Mouse (Mus musculus) ES-E14 (cell line): ENCODE data around the gene Phf24. TPM values are rescaled to one million over a fixed set of nuclear protein-coding genes. Genes with fewer than 3 reads are reported as not detected.

ENCODE experiments used
- DNase-seq: peaks from one replicate; pipeline ENCODE4 v3.0.0-alpha.2; 2013; ENCODE audit warnings: low read depth, low spot score
- H3K27ac ChIP-seq: 2 replicates; pipeline ENCODE4 v1.5.1; 2012; ENCODE audit warnings: low read depth, mild to moderate bottlenecking, low read length, moderate library complexity, mixed read lengths; ENCODE audit not compliant: poor library complexity, insufficient read depth, severe bottlenecking
- H3K36me3 ChIP-seq: 2 replicates; pipeline ENCODE4 v1.6.1; 2012; ENCODE audit warnings: mild to moderate bottlenecking, low read length, moderate library complexity, mixed read lengths; ENCODE audit not compliant: control insufficient read depth, poor library complexity, insufficient read depth, severe bottlenecking
- H3K4me1 ChIP-seq, 2 experiments: fragments of 150-350 bp in 1 of 2; sonication (generic) in 1 of 2; 2 replicates each; pipeline ENCODE4 v1.6.1; 2012; ENCODE audit warnings: low read length in 2 of 2, mild to moderate bottlenecking in 1 of 2, mixed read lengths in 1 of 2; ENCODE audit not compliant: control insufficient read depth in 2 of 2, insufficient read depth in 2 of 2, poor library complexity in 1 of 2
- H3K4me3 ChIP-seq, 2 experiments: fragments of 150-350 bp in 1 of 2; sonication (generic) in 1 of 2; 2 replicates each; pipeline ENCODE4 v1.5.1; 2012; ENCODE audit warnings: low read length in 2 of 2, low read depth in 1 of 2, mild to moderate bottlenecking in 1 of 2, mixed read lengths in 1 of 2; ENCODE audit not compliant: insufficient read depth in 1 of 2, poor library complexity in 1 of 2, severe bottlenecking in 1 of 2
- H3K9ac ChIP-seq: 2 replicates; pipeline ENCODE4 v1.6.1; 2012; ENCODE audit warnings: low read depth, mild to moderate bottlenecking, low read length, mixed read lengths; ENCODE audit not compliant: poor library complexity, insufficient read depth, severe bottlenecking
- H3K9me3 ChIP-seq: fragments of 150-350 bp; sonication (generic); 2 replicates; pipeline ENCODE4 v1.6.1; 2012; ENCODE audit warnings: low read depth, mild to moderate bottlenecking, low read length; ENCODE audit not compliant: control insufficient read depth, insufficient read depth
- CHD2 ChIP-seq: IDR thresholded peaks from 2 replicates; pipeline ENCODE4 v1.6.1; 2014; ENCODE audit warnings: mild to moderate bottlenecking, low read depth, low read length, inconsistent platforms
- HCFC1 ChIP-seq: IDR thresholded peaks from 2 replicates; pipeline ENCODE4 v1.6.1; 2012; ENCODE audit warnings: low read length, inconsistent platforms, borderline replicate concordance; ENCODE audit not compliant: insufficient read depth
- MAFK ChIP-seq: IDR thresholded peaks from 2 replicates; pipeline ENCODE4 v1.6.1; 2014; ENCODE audit warnings: mild to moderate bottlenecking, low read depth, low read length, inconsistent platforms; ENCODE audit not compliant: insufficient read depth
- ZC3H11A ChIP-seq: IDR thresholded peaks from 2 replicates; pipeline ENCODE4 v1.6.1; 2012; ENCODE audit warnings: low read depth, mild to moderate bottlenecking, inconsistent platforms, low read length, borderline replicate concordance
- ZNF384 ChIP-seq: IDR thresholded peaks from 2 replicates; pipeline ENCODE4 v1.6.1; 2012; ENCODE audit warnings: low read depth, low read length, inconsistent platforms
- in situ Hi-C, 2 experiments: fragments of 600-800 bp; cut with MboI; formaldehyde crosslinking; loops; one replicate each; pipeline ENCODE4 v1.15.1; 2025; ENCODE audit warnings: low sequenced_read_pairs in 2 of 2, inconsistent platforms in 1 of 2; ENCODE audit not compliant: unreplicated experiment in 2 of 2
- total RNA-seq: library from RNA; depleted of rRNA; stranded (reverse); fragments of 300-350 nt; gene quantifications from 2 replicates; pipeline ENCODE4 v1.2.3, GENCODE M21; 2012

Phf24 gene
- total RNA-seq, 1 experiment = 0.04 TPM

- in situ Hi-C loops = no loop called here
- H3K27ac ChIP-seq = no peak overlapping the region
- H3K9me3 ChIP-seq = no peaks in the 10 kb centered on the region
- H3K4me3 ChIP-seq = no peak overlapping the region
- DNase-seq = no peak
- H3K36me3 ChIP-seq = no peaks in the 10 kb centered on the region
- H3K4me1 ChIP-seq = no peaks in the 10 kb centered on the region
- H3K9ac ChIP-seq = no peak overlapping the region
- TF ChIP-seq ZNF384 (no peak), CHD2 (no peak)
Observed at GRCm38 (mm10) chr4:42943341-42943740, 26.9 kb downstream of the Phf24 start.

- Histone ChIP-seq H3K9ac (no peak overlapping the region), H3K36me3 (no peaks in the 10 kb centered on the region), H3K27ac (no peak overlapping the region), H3K9me3 (no peaks in the 10 kb centered on the region), H3K4me1 (0 out of 4 replicates have a peak, but pooled peaks cover 0 to 1% of the 10 kb centered on the region in 2 experiments), H3K4me3 (no peak overlapping the region)
- in situ Hi-C loops = no loop called here
- TF ChIP-seq ZC3H11A = no peak
- no peak for TF ChIP-seq MAFK
- no peak for TF ChIP-seq CHD2
- no peak for TF ChIP-seq HCFC1
- no peak for DNase-seq
Observed at GRCm38 (mm10) chr4:42944185-42944584, 27.7 kb downstream of the Phf24 start.

- DNase-seq = no peak
- 0 out of 4 replicates have a peak, but pooled peaks cover 0 to 2% of the 10 kb centered on the region in 2 experiments for H3K4me1 ChIP-seq
- H3K9ac ChIP-seq = no peak overlapping the region
- H3K4me3 ChIP-seq = no peak overlapping the region
- H3K36me3 ChIP-seq = no peaks in the 10 kb centered on the region
- no peaks in the 10 kb centered on the region for H3K9me3 ChIP-seq
- TF ChIP-seq MAFK (no peak), ZNF384 (no peak), CHD2 (no peak), ZC3H11A (no peak), HCFC1 (no peak)
- no peak overlapping the region for H3K27ac ChIP-seq
- in situ Hi-C loops = no loop called here
Observed at GRCm38 (mm10) chr4:42945043-42945442, 28.6 kb downstream of the Phf24 start.

GRCm38 (mm10) chr4:42945445-42945844 lies 29.0 kb downstream of the Phf24 start:
- TF ChIP-seq HCFC1 (no peak), ZNF384 (no peak), ZC3H11A (no peak), CHD2 (no peak)
- no peak for DNase-seq
- H3K4me3 ChIP-seq = no peak overlapping the region
- no peaks in the 10 kb centered on the region for H3K36me3 ChIP-seq
- peaks cover 0 to 2% of the 10 kb centered on the region in 2 experiments; a peak in 1 of 4 replicates for H3K4me1 ChIP-seq
- in situ Hi-C loops = no loop called here
- H3K27ac ChIP-seq = no peak overlapping the region
- H3K9me3 ChIP-seq = no peaks in the 10 kb centered on the region
- no peak overlapping the region for H3K9ac ChIP-seq

GRCm38 (mm10) chr4:42945952-42946351 lies 29.5 kb downstream of the Phf24 start:
- H3K4me3 ChIP-seq = no peak overlapping the region
- DNase-seq = peak; percentile 65
- in situ Hi-C loops = no loop called here
- peaks cover 0 to 2% of the 10 kb centered on the region in 2 experiments; a peak in 1 of 4 replicates for H3K4me1 ChIP-seq
- no peak overlapping the region for H3K9ac ChIP-seq
- 0 out of 2 replicates have a peak, but pooled peaks have one; percentile 26 for TF ChIP-seq ZC3H11A
- no peak for TF ChIP-seq MAFK
- no peaks in the 10 kb centered on the region for H3K36me3 ChIP-seq
- no peaks in the 10 kb centered on the region for H3K9me3 ChIP-seq
- H3K27ac ChIP-seq = no peak overlapping the region
